Mouse (Mus musculus) embryonic facial prominence, embryonic 10.5 days (tissue): Measurements from ENCODE around the gene Rtbdn. TPM values are rescaled to one million over a fixed set of nuclear protein-coding genes. Genes with fewer than 3 reads are reported as not detected.

Experiments
- DNase-seq: peaks from one replicate; pipeline ENCODE4 v3.0.0-alpha.2; 2017; ENCODE audit warnings: low spot score
- H3K27ac ChIP-seq: fragments of 300-500 bp; sonication (generic); replicated peaks from 2 replicates; pipeline ENCODE4 v1.5.1; 2016; ENCODE audit warnings: mild to moderate bottlenecking
- H3K27me3 ChIP-seq: fragments of 300-500 bp; sonication (generic); replicated peaks from 2 replicates; pipeline ENCODE4 v1.6.1; 2016; ENCODE audit warnings: low read depth, mild to moderate bottlenecking; ENCODE audit not compliant: poor library complexity, severe bottlenecking
- H3K36me3 ChIP-seq: fragments of 300-500 bp; sonication (generic); replicated peaks from 2 replicates; pipeline ENCODE4 v1.6.1; 2016; ENCODE audit warnings: mild to moderate bottlenecking, moderate library complexity
- H3K4me1 ChIP-seq: fragments of 300-500 bp; sonication (generic); 2 replicates; pipeline ENCODE4 v1.6.1; 2016
- H3K4me3 ChIP-seq: fragments of 300-500 bp; sonication (generic); 2 replicates; pipeline ENCODE4 v1.5.1; 2016; ENCODE audit warnings: mild to moderate bottlenecking, moderate library complexity
- H3K9me3 ChIP-seq: fragments of 300-500 bp; sonication (generic); 2 replicates; pipeline ENCODE4 v1.6.1; 2016; ENCODE audit warnings: mild to moderate bottlenecking
- WGBS: fragments of 180-500 bp; shearing (Covaris S2); methylation state at CpG from one replicate; pipeline ENCODE4 v1.1.7; 2016; 5-methylcytosine and 5-hydroxymethylcytosine counted together
- polyA plus RNA-seq: library from polyadenylated mRNA; unstranded; fragments of >200 nt; fragmentation: Nextera tagmentation; extraction: Ambion mirVana; gene quantifications from 2 replicates; pipeline ENCODE4 v1.2.1, GENCODE M21; 2016

Gene Rtbdn
- polyA plus RNA-seq, 1 experiment from 2014 or later, result 0.91 TPM

- WGBS, result under 1% methylated on average over 63 of the region's 63 CpGs
- H3K27me3 ChIP-seq, result peaks cover 56% of the 10 kb centered on the region
Observed at GRCm38 (mm10) chr8:84978248-84978940, 31.6 kb downstream of the Rtbdn start, which contains the start of gene Junb. TSS of gene Junb (minus strand) at chr8:84978718.

DNA sequence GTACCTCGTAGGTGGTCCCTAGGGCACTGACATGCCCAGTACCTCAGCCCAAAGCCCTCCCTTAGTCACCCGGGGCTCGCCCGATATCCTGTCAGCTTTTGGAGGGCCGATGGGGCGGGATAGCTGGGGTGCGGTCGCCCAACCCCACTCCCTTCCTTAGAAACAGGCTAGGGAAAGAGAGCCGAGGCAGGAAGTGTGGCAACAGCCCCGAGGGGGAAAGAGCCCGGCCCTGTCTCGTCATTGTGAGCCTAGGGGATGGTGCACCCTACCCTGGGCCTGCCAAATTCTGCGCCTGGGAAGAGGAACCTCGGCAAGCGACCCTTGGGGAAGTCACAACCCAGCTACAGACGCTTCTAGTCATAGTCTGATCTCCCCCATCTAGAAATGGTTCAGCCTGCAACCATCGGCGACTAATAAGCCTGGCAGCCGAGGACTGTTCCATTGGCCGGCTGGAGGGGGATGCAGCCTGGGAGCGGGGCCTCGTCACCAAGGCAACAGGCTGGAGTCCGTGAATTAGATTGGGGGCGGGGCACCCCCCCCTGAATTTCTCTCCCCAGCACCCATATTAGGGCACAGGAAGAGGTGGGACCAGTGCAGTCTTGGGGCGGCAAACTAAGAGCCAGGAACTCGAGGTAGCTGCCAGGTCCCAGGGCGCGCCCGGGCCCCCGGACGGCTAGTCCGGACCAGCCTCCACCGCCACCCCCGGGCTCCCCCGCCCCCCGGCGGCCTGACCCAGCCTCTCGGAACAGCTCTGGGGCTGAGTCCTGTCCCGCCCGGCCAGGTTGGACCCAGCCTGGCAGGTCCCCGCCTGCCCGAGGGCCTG, 33.0 kb downstream of the Rtbdn start:
- DNase-seq, result peak; percentile 90
- Histone ChIP-seq H3K4me1 (peaks cover 95% of the 10 kb centered on the region), H3K4me3 (peak overlapping the region; percentile 73), H3K9me3 (no peaks in the 10 kb centered on the region), H3K36me3 (peaks cover 6% of the 10 kb centered on the region), H3K27me3 (peaks cover 59% of the 10 kb centered on the region), H3K27ac (peak overlapping the region; percentile 69)
- WGBS, result 2% methylated on average over 42 of the region's 42 CpGs

More at GRCm38 (mm10) chr8:84978248-84978940, 31.6 kb downstream of the Rtbdn start, which contains the start of gene Junb:
- Histone ChIP-seq H3K9me3 (no peaks in the 10 kb centered on the region), H3K4me3 (peak within 1 kb of the TSS; percentile 73), H3K36me3 (peaks cover 20% of the 10 kb centered on the region), H3K27ac (peak within 1 kb of the TSS; percentile 78), H3K4me1 (peaks cover 82% of the 10 kb centered on the region)
- peak; percentile 89 for DNase-seq

DNA sequence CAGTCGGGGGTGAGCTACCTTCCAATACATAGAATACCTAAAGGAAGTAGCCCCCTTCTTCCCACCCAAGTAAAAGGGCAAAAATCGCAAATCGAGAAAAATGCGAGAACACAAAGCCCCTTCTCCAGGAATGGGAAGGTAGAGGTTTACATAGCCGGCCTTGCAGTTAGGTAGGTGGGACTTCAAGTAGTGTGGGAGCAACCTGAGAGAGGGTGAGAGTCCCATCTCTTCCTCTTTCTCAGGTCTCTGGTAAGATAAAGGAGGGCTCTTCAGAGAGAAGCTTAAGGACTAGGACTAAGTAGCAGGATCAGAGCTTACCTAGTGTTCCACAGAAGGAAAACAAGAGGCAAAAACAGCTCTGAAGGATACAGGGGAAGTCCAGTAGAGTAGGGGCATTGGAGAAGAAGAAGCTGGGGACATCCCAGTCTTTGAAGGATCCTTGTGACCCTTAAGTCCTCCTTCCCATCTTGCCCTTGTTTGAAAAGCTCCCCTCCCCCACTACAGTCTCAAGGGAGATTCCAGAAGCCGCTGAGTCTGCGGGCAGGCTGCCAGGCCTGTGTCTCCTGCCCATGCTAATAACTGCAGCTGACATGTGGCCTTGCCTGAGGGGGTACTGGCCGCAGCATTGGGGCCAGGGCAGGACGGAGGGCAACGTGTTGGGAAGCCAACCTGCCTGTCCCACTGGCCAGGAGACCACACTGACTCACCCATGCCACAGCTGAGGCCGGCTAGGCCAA, 34.0 kb downstream of the Rtbdn start:
- H3K27me3 ChIP-seq, result peaks cover 62% of the 10 kb centered on the region
- no peaks in the 10 kb centered on the region for H3K9me3 ChIP-seq
- H3K36me3 ChIP-seq, result no peaks in the 10 kb centered on the region
- DNase-seq, result peak; percentile 30
- peak overlapping the region; percentile 73 for H3K4me3 ChIP-seq
- 28% methylated on average over 11 of the region's 11 CpGs for WGBS
- H3K27ac ChIP-seq, result peak overlapping the region; percentile 69
- H3K4me1 ChIP-seq, result peaks cover 95% of the 10 kb centered on the region

GRCm38 (mm10) chr8:84981644-84982498, 35.1 kb downstream of the Rtbdn start:
- 75% methylated on average over 15 of the region's 15 CpGs for WGBS
- Histone ChIP-seq H3K4me3 (peak overlapping the region; percentile 25; the same call in 1 of the 2 replicates), H3K4me1 (peaks cover 92% of the 10 kb centered on the region), H3K27me3 (peaks cover 72% of the 10 kb centered on the region), H3K9me3 (no peaks in the 10 kb centered on the region), H3K36me3 (no peaks in the 10 kb centered on the region), H3K27ac (peak overlapping the region; percentile 69)
- DNase-seq, result no peak

- no peak overlapping the region for H3K4me3 ChIP-seq
- peak overlapping the region; percentile 30; the same call in 1 of the 2 replicates for H3K27ac ChIP-seq
- 72% methylated on average over 3 of the region's 3 CpGs for WGBS
- peaks cover 72% of the 10 kb centered on the region for H3K27me3 ChIP-seq
- H3K4me1 ChIP-seq, result peaks cover 85% of the 10 kb centered on the region
- DNase-seq, result no peak
- no peaks in the 10 kb centered on the region for H3K9me3 ChIP-seq
- H3K36me3 ChIP-seq, result no peaks in the 10 kb centered on the region
Observed at GRCm38 (mm10) chr8:84982499-84983011, 35.8 kb downstream of the Rtbdn start.

DNA sequence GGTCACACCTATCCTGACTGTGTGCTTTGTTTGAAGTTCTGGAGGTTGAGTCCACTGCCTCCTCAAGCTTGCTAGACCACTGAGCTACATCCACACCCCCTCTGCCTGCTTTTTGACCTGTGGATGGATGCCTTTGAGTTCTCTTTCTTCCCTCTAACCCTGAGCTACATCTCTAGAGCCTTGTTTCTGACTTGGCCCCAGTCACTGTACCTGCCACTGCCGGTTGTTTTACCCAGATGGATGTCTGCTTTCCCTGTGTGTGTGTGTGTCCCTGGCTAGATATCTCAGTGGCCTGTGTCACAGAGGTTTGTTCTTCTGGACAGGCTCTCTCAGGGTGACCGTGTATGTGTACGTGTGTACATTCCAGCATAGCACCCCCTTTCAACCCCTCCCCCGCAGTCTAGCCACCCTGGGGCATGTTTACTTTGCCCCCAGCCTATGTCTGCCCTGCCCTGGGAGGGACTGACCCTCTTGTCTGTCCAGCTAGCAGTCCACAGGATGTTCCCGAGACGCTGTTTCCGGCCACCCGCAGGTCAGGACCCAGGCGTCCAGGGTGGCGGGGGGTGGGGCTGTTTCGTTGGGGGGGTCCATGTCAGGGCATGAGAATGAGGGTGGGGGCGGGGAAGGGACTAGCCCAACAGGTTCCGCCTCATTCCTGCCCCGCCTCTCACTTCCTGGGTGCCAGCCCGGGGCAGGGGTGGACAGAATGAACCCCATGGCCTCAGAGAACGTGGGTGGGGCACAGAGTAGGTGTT, 37.7 kb downstream of the Rtbdn start:
- no peaks in the 10 kb centered on the region for H3K36me3 ChIP-seq
- H3K4me1 ChIP-seq, result peaks cover 72% of the 10 kb centered on the region
- H3K9me3 ChIP-seq, result no peaks in the 10 kb centered on the region
- H3K27ac ChIP-seq, result peak overlapping the region; percentile 85
- 3% methylated on average over 16 of the region's 16 CpGs for WGBS
- peak overlapping the region; percentile 71 for H3K4me3 ChIP-seq
- peaks cover 61% of the 10 kb centered on the region for H3K27me3 ChIP-seq
- peak; percentile 42 for DNase-seq

DNA sequence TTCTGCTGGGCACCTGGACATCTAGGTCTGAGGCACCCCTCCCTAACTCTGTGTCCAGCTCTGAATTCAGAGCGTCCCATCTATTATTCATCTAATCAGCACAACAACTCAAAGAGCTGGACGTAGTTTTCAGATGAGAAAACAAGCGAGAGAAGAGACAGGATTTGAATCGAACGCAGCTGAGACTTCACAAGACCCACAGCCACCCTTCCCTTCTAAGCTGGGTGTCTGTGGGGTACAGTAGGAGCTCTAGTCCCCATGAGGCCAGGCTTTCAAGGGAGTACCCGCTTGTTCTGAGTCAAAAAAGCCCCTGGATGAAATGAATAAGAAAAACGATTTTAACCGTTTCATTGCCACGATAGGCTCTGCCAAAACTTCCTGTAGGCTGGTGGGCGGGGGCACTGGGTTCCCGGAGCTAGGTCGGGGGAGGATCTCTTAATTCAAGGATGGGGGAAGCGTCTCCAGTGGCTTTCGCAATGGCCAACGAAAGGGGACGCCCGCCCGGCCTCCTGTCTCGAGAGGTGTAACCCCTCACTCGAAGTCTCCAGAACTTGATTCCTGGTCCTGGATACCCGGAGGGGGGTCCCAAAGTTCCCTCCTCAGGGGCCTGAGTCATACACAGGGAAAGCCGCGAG, 38.4 kb downstream of the Rtbdn start:
- no peak for DNase-seq
- no peaks in the 10 kb centered on the region for H3K9me3 ChIP-seq
- H3K27me3 ChIP-seq, result peaks cover 55% of the 10 kb centered on the region
- H3K27ac ChIP-seq, result peak overlapping the region; percentile 85
- H3K4me3 ChIP-seq, result peak overlapping the region; percentile 71
- WGBS, result under 1% methylated on average over 23 of the region's 23 CpGs
- H3K36me3 ChIP-seq, result no peaks in the 10 kb centered on the region
- peaks cover 68% of the 10 kb centered on the region for H3K4me1 ChIP-seq

DNA sequence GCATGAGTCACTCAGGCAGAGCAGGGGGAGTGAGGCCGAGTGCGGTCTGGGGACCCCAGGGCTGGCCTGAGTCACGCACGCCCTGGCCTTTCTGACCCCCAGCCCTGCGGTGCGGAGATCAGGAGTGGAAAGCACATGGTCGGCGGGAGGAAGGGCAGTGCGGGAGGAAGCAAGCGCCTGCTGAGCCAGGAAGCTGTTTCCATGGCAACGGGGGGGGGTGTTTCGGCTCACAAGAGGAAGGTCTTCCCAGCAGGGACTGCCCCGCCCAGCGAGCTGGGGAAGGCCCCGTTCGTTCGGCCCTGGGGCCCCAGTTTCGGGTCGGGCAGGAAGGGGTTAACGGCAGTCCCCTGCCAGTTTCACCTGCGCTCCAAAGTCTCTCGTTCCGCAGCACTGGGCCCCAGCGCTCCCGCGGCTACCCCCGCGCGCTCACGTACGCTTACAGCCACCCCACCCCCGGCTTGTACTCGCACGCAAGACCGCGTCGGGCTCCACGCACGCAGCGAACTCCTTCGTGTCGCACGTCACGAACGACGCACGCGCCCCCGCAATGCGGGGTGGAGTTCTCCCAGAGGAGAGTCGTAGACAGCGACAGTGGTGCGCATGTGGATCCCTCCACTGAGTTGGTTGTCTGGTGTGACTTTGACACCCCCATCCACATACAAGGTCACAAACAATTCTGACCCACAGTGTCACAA, 39.0 kb downstream of the Rtbdn start:
- Histone ChIP-seq H3K27ac (peak overlapping the region; percentile 85), H3K27me3 (peaks cover 49% of the 10 kb centered on the region)
- WGBS, result under 1% methylated on average over 53 of the region's 53 CpGs

GRCm38 (mm10) chr8:84986379-84986945, 39.7 kb downstream of the Rtbdn start:
- WGBS, result 42% methylated on average over 8 of the region's 8 CpGs
- H3K9me3 ChIP-seq, result no peaks in the 10 kb centered on the region
- peaks cover 68% of the 10 kb centered on the region for H3K4me1 ChIP-seq
- no peaks in the 10 kb centered on the region for H3K36me3 ChIP-seq
- peak overlapping the region; percentile 85 for H3K27ac ChIP-seq
- DNase-seq, result no peak
- H3K27me3 ChIP-seq, result peaks cover 44% of the 10 kb centered on the region
- H3K4me3 ChIP-seq, result peak overlapping the region; percentile 71

More for the DNA sequence above, 39.0 kb downstream of the Rtbdn start:
- H3K4me1 ChIP-seq, result peaks cover 68% of the 10 kb centered on the region
- no peaks in the 10 kb centered on the region for H3K36me3 ChIP-seq
- DNase-seq, result peak; percentile 91
- no peaks in the 10 kb centered on the region for H3K9me3 ChIP-seq
- peak overlapping the region; percentile 71 for H3K4me3 ChIP-seq

- Histone ChIP-seq H3K4me1 (peaks cover 59% of the 10 kb centered on the region), H3K36me3 (no peaks in the 10 kb centered on the region), H3K9me3 (no peaks in the 10 kb centered on the region), H3K27ac (no peak overlapping the region), H3K4me3 (no peak overlapping the region), H3K27me3 (peaks cover 37% of the 10 kb centered on the region)
- WGBS, result 83% methylated on average over 5 of the region's 5 CpGs
- no peak for DNase-seq
Observed at GRCm38 (mm10) chr8:84987388-84987787, 40.6 kb downstream of the Rtbdn start.
